Mouse (Mus musculus): ENCODE measurements around the gene Rufy4.

DNA sequence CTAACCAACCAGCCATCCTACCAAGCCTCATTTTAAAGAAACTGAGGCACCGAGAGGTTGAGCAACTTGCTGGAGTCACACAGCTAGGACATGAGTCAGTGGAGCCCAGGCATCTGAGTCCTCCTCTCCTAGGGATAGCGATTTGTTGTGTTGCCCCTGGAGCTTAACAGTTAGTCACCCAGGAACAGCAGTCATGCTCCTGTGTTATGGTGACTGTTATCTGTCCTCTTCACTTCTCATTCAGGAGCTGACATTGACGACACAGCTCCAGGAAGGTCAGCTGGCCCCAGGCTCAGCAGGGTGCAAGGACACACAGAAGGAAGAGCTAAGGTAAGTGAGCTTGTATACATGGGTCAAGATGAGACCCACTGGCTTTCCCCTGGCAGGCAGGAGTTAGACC is 29.6 kb upstream of the Rufy4 start:
- TF ChIP-seq UBTF (IDR thresholded peaks at IDR 0.05; ENCODE audit: low read depth, low read length) (no peak), CTCF (conservative IDR thresholded peaks at IDR 0.05 in 1 of 2, IDR thresholded peaks at IDR 0.05 in 1 of 2; ENCODE audit: low read depth in 2 of 2, low read length in 2 of 2) (no peak), MAZ (IDR thresholded peaks at IDR 0.05; ENCODE audit: low read depth, low read length) (no peak), MYC (IDR thresholded peaks at IDR 0.05; ENCODE audit: low read depth, low read length) (no peak), EP300 (IDR thresholded peaks at IDR 0.05; ENCODE audit: low read length) (no peak), ZMIZ1 (IDR thresholded peaks at IDR 0.05; ENCODE audit: low read depth, low read length) (no peak), CHD2 (IDR thresholded peaks at IDR 0.05; ENCODE audit: low read length) (no peak), MAFK (IDR thresholded peaks at IDR 0.05; ENCODE audit: insufficient replicate concordance, low read length) (no peak), ETS1 (conservative IDR thresholded peaks at IDR 0.05; ENCODE audit: low read depth, low read length) (no peak), POLR2A (IDR thresholded peaks at IDR 0.05; ENCODE audit: low read depth, low read length) (no peak), SMC3 (IDR thresholded peaks at IDR 0.05; ENCODE audit: low read depth, low read length) (no peak), HCFC1 (IDR thresholded peaks at IDR 0.05; ENCODE audit: low read depth, low read length) (no peak), BHLHE40 (IDR thresholded peaks at IDR 0.05; ENCODE audit: low read depth, low read length) (no peak)

Data from CH12.LX (cell line).